Mouse (Mus musculus) adrenal gland, postnatal 14 days (tissue): ENCODE data around the gene Stk11. TPM values are rescaled to one million over a fixed set of nuclear protein-coding genes. Genes with fewer than 3 reads are reported as not detected.

Source experiments
- DNase-seq: peaks from one replicate; pipeline ENCODE4 v3.0.0; 2021; ENCODE audit warnings: mixed read lengths
- long read RNA-seq, 2 experiments: library from polyadenylated mRNA; stranded (forward); transcript quantifications; one replicate each; pipeline ENCODE4 v2.0.0; 2021
- total RNA-seq: library from RNA; stranded (reverse); gene quantifications from 2 replicates; pipeline ENCODE4 v1.2.3, GENCODE M21; 2021

Stk11 gene
- 138 and 147 TPM in 2 replicates for total RNA-seq
- long read RNA-seq, experiment 1, transcript Stk11-201 (10 exons, 2,566 nt), result major isoform, 14 of 26 reads
- long read RNA-seq, experiment 1, partial matches to known transcripts, result 5 of 26 reads
- long read RNA-seq, experiment 1, other reads (novel, unspliced or antisense), result 6 of 26 reads
- long read RNA-seq, experiment 2, transcript Stk11-201 (10 exons, 2,566 nt), result major isoform, 15 of 26 reads
- long read RNA-seq, experiment 2, partial matches to known transcripts, result 4 of 26 reads
- long read RNA-seq, experiment 2, other reads (novel, unspliced or antisense), result 4 of 26 reads

GRCm38 (mm10) chr10:80115290-80115943 lies at the start of gene Stk11:
TSS of gene Stk11 (plus strand) at chr10:80115803.
- peak; percentile 99 for DNase-seq

- DNase-seq, result no peak
Observed at GRCm38 (mm10) chr10:80069251-80069650, 46.4 kb upstream of the Stk11 start.

- peak; percentile 61 for DNase-seq
Observed at GRCm38 (mm10) chr10:80069948-80070450, 45.6 kb upstream of the Stk11 start.

- peak; percentile 98 for DNase-seq
Observed at GRCm38 (mm10) chr10:80070837-80071515, 44.6 kb upstream of the Stk11 start.

GRCm38 (mm10) chr10:80071516-80071900 lies 44.1 kb upstream of the Stk11 start:
- DNase-seq, result no peak

GRCm38 (mm10) chr10:80072623-80073489 lies 42.7 kb upstream of the Stk11 start:
- DNase-seq, result peak; percentile 72

- peak; percentile 91 for DNase-seq
Observed at GRCm38 (mm10) chr10:80074813-80075601, 40.6 kb upstream of the Stk11 start.

GRCm38 (mm10) chr10:80075924-80076323 lies 39.7 kb upstream of the Stk11 start:
- no peak for DNase-seq

- DNase-seq, result no peak
Observed at GRCm38 (mm10) chr10:80076386-80076785, 39.2 kb upstream of the Stk11 start.

GRCm38 (mm10) chr10:80077312-80077711 lies 38.3 kb upstream of the Stk11 start:
- DNase-seq, result no peak

GRCm38 (mm10) chr10:80078366-80078765 lies 37.2 kb upstream of the Stk11 start:
- DNase-seq, result no peak

- no peak for DNase-seq
Observed at GRCm38 (mm10) chr10:80080396-80081070, 35.1 kb upstream of the Stk11 start.

GRCm38 (mm10) chr10:80081075-80081474 lies 34.5 kb upstream of the Stk11 start:
- DNase-seq, result no peak

- peak; percentile 53 for DNase-seq
Observed at GRCm38 (mm10) chr10:80084817-80085487, 30.7 kb upstream of the Stk11 start.

- DNase-seq, result peak; percentile 83
Observed at GRCm38 (mm10) chr10:80086847-80087246, 28.8 kb upstream of the Stk11 start.

- no peak for DNase-seq
Observed at GRCm38 (mm10) chr10:80087483-80087882, 28.1 kb upstream of the Stk11 start.

GRCm38 (mm10) chr10:80089146-80089545 lies 26.5 kb upstream of the Stk11 start:
- DNase-seq, result no peak

GRCm38 (mm10) chr10:80091527-80091926 lies 24.1 kb upstream of the Stk11 start:
- DNase-seq, result peak; percentile 13

- no peak for DNase-seq
Observed at GRCm38 (mm10) chr10:80092690-80093089, 22.9 kb upstream of the Stk11 start.

- DNase-seq, result peak; percentile 78
Observed at GRCm38 (mm10) chr10:80094085-80094484, 21.5 kb upstream of the Stk11 start.
